Mouse (Mus musculus): ENCODE measurements at regions not wholly inside any gene's neighbourhood (a gene's known extent, or its start where the extent isn't known, plus 50 kb on each side); places are given as distances from the start of the nearest gene placed in this dataset.
A peak's percentile ranks its signal among the peaks of the same experiment; 100 is the strongest.

DNA sequence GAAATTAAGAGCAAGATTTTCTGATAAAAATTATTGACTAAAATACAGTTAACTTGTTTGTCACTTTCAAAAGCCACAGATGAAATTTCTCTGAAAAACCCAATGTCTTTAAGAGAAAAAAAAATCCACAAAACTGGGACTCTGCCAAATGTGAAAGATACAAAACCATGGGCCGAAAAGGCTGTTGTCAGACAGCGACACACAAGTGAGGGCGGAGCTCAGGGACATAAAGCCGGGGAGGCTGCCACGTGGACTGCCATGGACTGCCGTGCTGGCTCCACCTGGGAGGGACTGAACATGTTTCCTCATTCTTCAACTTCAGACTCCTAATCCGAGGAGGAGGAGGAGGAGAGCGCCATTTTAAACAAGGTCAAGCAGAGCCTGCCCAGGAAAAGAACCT, 200.4 kb upstream of the Klf14 start:
- ATAC-seq (ENCODE audit: low FRiP score, low read depth) (no peak), DNase-seq (ENCODE audit: low spot score) (peak; percentile 10)
- Histone ChIP-seq H3K4me2 (replicated peaks; ENCODE audit: low read depth, low read length, severe bottlenecking) (no peak overlapping the region), H3K27ac (replicated peaks; ENCODE audit: low read depth, low read length) (no peak overlapping the region), H3K36me3 (ENCODE audit: control insufficient read depth, insufficient read depth, low read length) (no peaks in the 10 kb centered on the region), H3K4me1 (ENCODE audit: control insufficient read depth, insufficient read depth, low read length) (peaks cover 13% of the 10 kb centered on the region), H3K9ac (ENCODE audit: low read depth, low read length, severe bottlenecking) (no peak overlapping the region), H3K27me3 (ENCODE audit: control insufficient read depth, insufficient read depth, low read length) (no peaks in the 10 kb centered on the region), H3K4me3 (replicated peaks; ENCODE audit: low read length) (no peak overlapping the region), H3K9me3 (ENCODE audit: control insufficient read depth, low read length) (no peaks in the 10 kb centered on the region)
- WGBS, result 39% methylated on average over 8 of the region's 8 CpGs
- TF ChIP-seq POLR2A (IDR thresholded peaks at IDR 0.05; ENCODE audit: borderline replicate concordance, extremely low read depth, insufficient read depth, insufficient read length), result no peak

DNA sequence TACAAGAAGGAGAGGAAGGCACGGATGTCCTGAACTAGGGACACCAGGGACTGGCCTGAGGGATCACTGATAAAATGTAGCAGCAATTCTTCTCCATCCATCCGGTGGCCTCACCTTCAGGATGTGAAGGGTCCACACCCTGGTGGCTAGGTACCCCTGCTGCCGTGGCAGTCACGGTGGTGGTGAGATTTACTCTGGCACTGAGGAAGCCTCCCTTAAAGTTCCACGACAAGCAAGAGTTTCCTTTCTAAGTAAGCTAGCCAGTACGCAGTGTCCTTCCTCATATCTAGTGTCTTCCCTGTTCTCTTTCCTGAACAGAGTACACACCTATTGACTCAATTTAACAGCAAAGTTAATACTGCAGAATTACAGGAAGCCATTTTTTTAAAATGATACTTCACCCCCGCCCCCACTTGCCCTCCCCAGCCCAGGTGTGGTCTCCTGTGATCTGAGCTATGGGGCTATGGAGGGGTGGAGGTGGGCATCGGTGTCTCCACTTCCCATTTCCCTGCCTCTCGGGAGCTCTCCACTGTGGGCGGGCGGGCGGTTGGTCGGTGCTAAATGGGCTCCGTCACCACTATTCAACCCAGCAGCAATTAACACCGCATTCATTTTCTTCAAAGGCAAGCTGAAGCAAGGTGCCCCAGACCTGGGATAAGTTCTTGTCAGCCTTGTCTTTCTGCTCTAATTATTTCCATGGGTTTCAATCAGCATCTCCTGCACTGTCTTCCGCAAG, 201.2 kb upstream of the Klf14 start:
- Histone ChIP-seq H3K4me3 (replicated peaks; ENCODE audit: low read length) (no peak overlapping the region), H3K27ac (replicated peaks; ENCODE audit: low read depth, low read length) (no peak overlapping the region), H3K27me3 (ENCODE audit: control insufficient read depth, insufficient read depth, low read length) (no peaks in the 10 kb centered on the region), H3K36me3 (ENCODE audit: control insufficient read depth, insufficient read depth, low read length) (no peaks in the 10 kb centered on the region), H3K4me1 (ENCODE audit: control insufficient read depth, insufficient read depth, low read length) (peaks cover 13% of the 10 kb centered on the region), H3K4me2 (replicated peaks; ENCODE audit: low read depth, low read length, severe bottlenecking) (no peak overlapping the region), H3K9ac (ENCODE audit: low read depth, low read length, severe bottlenecking) (no peak overlapping the region), H3K9me3 (ENCODE audit: control insufficient read depth, low read length) (no peaks in the 10 kb centered on the region)
- 50% methylated on average over 16 of the region's 16 CpGs for WGBS
- no peak for DNase-seq (ENCODE audit: low spot score)
- no peak for TF ChIP-seq POLR2A (IDR thresholded peaks at IDR 0.05; ENCODE audit: borderline replicate concordance, extremely low read depth, insufficient read depth, insufficient read length)
- ATAC-seq (ENCODE audit: low FRiP score, low read depth), result no peak

DNA sequence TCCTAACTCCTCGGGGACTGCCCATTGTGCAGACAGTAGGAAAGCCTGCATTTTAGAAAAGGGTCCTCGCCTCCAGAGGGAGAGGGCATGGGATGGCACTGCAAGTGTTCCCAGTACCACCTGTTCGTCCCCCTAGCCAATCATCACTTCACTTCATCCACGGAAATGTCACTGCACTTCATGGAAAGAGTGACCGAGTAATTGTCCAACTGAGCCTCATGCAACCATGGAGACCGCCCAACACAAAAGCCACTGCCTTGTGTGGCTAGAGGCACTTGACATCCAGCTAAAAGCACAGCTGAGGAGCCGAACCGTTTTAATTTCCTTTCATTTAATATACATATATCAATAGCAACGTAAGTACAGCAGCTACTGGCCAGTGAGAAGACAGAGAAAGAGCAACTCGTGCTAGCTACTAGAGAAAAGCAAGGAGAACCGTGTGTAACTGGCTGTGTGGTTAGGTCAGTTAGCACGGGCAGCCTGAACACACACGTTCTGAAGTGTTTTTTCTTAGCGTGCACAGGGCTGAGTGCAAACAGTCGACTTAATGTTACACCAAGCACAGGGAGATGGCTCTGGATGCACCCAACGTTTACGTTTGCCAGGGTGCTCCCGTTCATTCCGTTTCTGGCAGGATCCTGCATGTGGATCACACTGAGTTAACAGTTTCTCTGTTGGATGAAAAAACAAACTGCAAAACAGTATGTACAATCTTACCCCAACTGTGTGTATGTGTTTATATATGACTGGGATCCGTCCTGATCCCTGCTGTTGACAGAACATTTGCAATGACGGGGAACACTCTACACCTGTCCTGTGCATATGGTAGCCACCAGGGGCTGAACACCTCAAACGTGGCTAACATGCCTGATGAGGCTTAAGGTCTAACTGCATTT, 202.8 kb upstream of the Klf14 start:
- no peak for TF ChIP-seq POLR2A (IDR thresholded peaks at IDR 0.05; ENCODE audit: borderline replicate concordance, extremely low read depth, insufficient read depth, insufficient read length)
- no peak for ATAC-seq (ENCODE audit: low FRiP score, low read depth)
- WGBS, result 82% methylated on average over 22 of the region's 22 CpGs

DNA sequence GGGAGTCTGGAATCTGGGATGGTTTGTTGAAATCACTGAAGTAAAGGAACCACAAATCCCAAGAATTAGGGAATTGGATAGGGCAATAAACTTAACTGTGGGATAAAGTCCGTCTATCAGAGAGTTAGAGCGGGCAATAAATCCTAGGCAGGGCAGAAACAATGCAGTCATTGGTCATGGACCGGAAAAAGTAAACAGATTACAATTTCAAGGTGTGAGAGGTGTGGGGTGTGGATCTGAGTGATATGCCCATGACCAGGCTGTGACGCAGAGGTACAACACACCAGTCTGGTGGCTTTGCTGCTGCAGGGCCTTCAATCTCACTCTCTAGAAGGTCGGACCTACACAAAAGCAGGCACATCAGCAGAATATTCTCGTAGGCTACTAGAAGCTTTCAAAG, 206.1 kb upstream of the Klf14 start:
- H3K4me1 ChIP-seq (ENCODE audit: control insufficient read depth, insufficient read depth, low read length), result peaks cover 5% of the 10 kb centered on the region; the same call in 1 of the 2 replicates
- H3K4me2 ChIP-seq (replicated peaks; ENCODE audit: low read depth, low read length, severe bottlenecking), result no peak overlapping the region
- H3K27me3 ChIP-seq (ENCODE audit: control insufficient read depth, insufficient read depth, low read length), result no peaks in the 10 kb centered on the region
- H3K36me3 ChIP-seq (ENCODE audit: control insufficient read depth, insufficient read depth, low read length), result no peaks in the 10 kb centered on the region
- H3K27ac ChIP-seq (replicated peaks; ENCODE audit: low read depth, low read length), result no peak overlapping the region
- H3K4me3 ChIP-seq (replicated peaks; ENCODE audit: low read length), result no peak overlapping the region
- H3K9ac ChIP-seq (ENCODE audit: low read depth, low read length, severe bottlenecking), result no peak overlapping the region
- H3K9me3 ChIP-seq (ENCODE audit: control insufficient read depth, low read length), result no peaks in the 10 kb centered on the region
- 69% methylated on average over 6 of the region's 6 CpGs for WGBS
- no peak for DNase-seq (ENCODE audit: low spot score)
- no peak for TF ChIP-seq POLR2A (IDR thresholded peaks at IDR 0.05; ENCODE audit: borderline replicate concordance, extremely low read depth, insufficient read depth, insufficient read length)
- no peak for ATAC-seq (ENCODE audit: low FRiP score, low read depth)

More for the DNA sequence above, 202.8 kb upstream of the Klf14 start:
- Histone ChIP-seq H3K9me3 (ENCODE audit: control insufficient read depth, low read length) (no peaks in the 10 kb centered on the region), H3K9ac (ENCODE audit: low read depth, low read length, severe bottlenecking) (no peak overlapping the region), H3K4me2 (replicated peaks; ENCODE audit: low read depth, low read length, severe bottlenecking) (no peak overlapping the region), H3K4me1 (ENCODE audit: control insufficient read depth, insufficient read depth, low read length) (peaks cover 10% of the 10 kb centered on the region), H3K27ac (replicated peaks; ENCODE audit: low read depth, low read length) (no peak overlapping the region), H3K27me3 (ENCODE audit: control insufficient read depth, insufficient read depth, low read length) (no peaks in the 10 kb centered on the region), H3K4me3 (replicated peaks; ENCODE audit: low read length) (no peak overlapping the region), H3K36me3 (ENCODE audit: control insufficient read depth, insufficient read depth, low read length) (no peaks in the 10 kb centered on the region)
- no peak for DNase-seq (ENCODE audit: low spot score)

DNA sequence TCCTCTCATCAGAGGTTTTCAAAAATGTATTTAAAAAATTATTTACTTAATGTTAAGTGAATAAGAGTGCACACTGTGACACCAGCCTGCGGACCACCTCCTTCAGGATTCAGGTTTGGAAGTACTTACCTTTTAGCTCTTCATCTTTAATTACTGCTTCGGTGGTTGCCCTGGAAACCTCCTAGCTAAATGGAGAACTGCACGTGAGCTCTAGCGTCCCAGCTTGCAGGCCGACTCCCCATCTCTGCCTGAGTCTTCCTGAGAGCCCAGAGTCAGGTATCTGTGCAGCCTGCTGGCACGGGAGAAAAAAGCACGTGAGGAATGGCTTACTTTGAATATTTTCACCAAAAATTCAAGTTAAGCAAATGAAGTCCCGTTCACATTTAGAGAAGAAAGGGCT, 207.5 kb upstream of the Klf14 start:
- DNase-seq (ENCODE audit: low spot score), result no peak
- Histone ChIP-seq H3K9me3 (ENCODE audit: control insufficient read depth, low read length) (no peaks in the 10 kb centered on the region), H3K9ac (ENCODE audit: low read depth, low read length, severe bottlenecking) (no peak overlapping the region), H3K27me3 (ENCODE audit: control insufficient read depth, insufficient read depth, low read length) (no peaks in the 10 kb centered on the region), H3K27ac (replicated peaks; ENCODE audit: low read depth, low read length) (no peak overlapping the region), H3K36me3 (ENCODE audit: control insufficient read depth, insufficient read depth, low read length) (no peaks in the 10 kb centered on the region), H3K4me1 (ENCODE audit: control insufficient read depth, insufficient read depth, low read length) (no peaks in the 10 kb centered on the region), H3K4me2 (replicated peaks; ENCODE audit: low read depth, low read length, severe bottlenecking) (no peak overlapping the region), H3K4me3 (replicated peaks; ENCODE audit: low read length) (no peak overlapping the region)
- no peak for ATAC-seq (ENCODE audit: low FRiP score, low read depth)
- TF ChIP-seq POLR2A (IDR thresholded peaks at IDR 0.05; ENCODE audit: borderline replicate concordance, extremely low read depth, insufficient read depth, insufficient read length), result no peak
- 55% methylated on average over 8 of the region's 8 CpGs for WGBS

Data from limb, embryonic 14.5 days (tissue).